Mouse (Mus musculus) brain, adult 10 weeks (tissue): ENCODE data around the gene Sncg. TPM values are rescaled to one million over a fixed set of nuclear protein-coding genes. Genes with fewer than 3 reads are reported as not detected.

Experiments
- polyA plus RNA-seq: library from polyadenylated mRNA; stranded (reverse); fragments of 350-450 nt; fragmentation: Illumina TruSeq; extraction: RNeasy Lipid Tissue Mini Kit (QIAGEN cat#74804); gene quantifications from one replicate; pipeline ENCODE4 v1.2.3, GENCODE M21; 2015; ENCODE audit warnings: low read depth, low replicate concordance

The Sncg gene
- polyA plus RNA-seq, result 30.9 TPM

DNA sequence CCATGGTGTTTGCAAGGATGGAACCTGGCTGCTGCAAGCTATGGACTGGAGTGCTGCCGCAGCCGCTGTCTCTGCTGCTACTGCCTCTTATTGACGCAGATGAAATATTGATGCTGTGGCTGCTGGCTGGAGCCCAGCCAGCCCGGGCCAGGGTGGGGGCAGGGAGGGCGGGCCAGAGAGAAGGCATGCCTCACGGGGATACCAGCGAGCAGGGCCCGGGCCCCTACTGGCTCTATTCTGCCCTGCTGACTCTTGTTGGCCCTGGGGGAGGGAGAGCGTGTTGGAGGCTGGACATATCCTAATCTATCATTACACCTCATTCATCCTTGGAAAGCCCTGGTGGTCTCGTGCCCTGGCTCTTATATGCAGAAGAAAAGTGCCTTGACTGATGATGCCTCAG is at the start of gene Sncg:
Sncg (minus strand) TSS at position 213 of the 400 bp plus-strand sequence.

DNA sequence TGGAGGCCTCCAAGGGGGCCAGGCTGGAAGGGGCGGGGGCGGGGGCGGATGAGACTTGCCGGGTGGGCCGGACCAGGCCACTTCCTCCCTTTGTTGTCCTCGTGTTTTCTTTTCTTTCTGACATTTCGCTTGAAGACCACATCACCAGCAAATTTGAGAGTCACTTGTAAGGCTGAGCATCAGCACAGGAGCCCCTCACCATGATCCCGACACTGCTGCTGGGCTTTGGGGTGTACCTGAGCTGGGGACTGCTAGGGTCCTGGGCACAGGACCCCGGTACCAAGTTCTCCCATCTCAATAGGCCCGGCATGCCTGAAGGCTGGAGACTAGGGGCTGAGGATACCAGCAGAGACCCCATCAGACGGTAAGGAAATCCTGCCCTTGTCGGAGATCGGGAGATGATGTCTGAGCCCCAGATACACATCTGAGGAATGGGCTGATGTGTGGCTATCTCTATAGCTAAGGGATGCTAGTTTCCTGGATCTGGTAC is 871 bp upstream of the Sncg start, which contains the start of gene Mmrn2:
Mmrn2 (plus strand) TSS at position 51 of the 490 bp plus-strand sequence.

DNA sequence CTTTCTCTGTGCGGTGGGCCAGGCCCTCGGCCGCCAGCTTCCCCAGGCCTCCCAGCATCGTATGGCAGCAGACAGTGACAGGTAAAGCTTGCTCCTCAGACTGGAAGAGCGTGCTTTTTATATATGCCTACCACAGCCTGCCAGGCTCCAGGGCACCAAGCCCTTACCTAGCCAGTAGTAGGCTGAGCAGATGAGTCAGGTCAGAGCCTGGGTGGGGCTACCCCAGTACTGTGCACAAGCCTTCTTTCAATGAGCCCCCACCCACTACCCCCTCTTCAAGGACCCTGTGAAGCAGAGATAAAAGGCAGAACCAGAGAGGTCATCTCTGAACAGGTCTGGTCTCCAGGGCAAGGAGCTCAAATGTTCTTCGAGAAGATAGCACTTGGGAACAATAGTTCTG is 19.3 kb downstream of the Sncg start, which contains the start of gene Fam25c:
Fam25c (minus strand) TSS at position 133 of the 400 bp plus-strand sequence.

Other genes with a start within 250 kb of the Sncg start
- gene Npy4r, start 222.3 kb downstream of the Sncg start, polyA plus RNA-seq, result not detected
- 0.83 TPM for gene Gprin2, start 173.1 kb downstream of the Sncg start, polyA plus RNA-seq
- gene Syt15, start 155.2 kb downstream of the Sncg start, polyA plus RNA-seq, result 1.1 TPM
- gene Shld2, start 64.3 kb downstream of the Sncg start, polyA plus RNA-seq, result 5.0 TPM
- gene Glud1, start 64.1 kb downstream of the Sncg start, polyA plus RNA-seq, result 254 TPM
- gene Fam25c, start 19.4 kb downstream of the Sncg start, polyA plus RNA-seq, result not detected
- gene Mmrn2, start 676 bp upstream of the Sncg start, polyA plus RNA-seq, result 2.4 TPM
- gene Bmpr1a, start 128.6 kb upstream of the Sncg start, polyA plus RNA-seq, result 31.0 TPM
- not detected for gene 9230112D13Rik, start 148.0 kb upstream of the Sncg start, polyA plus RNA-seq
- 5.3 TPM for gene Ldb3, start 213.9 kb upstream of the Sncg start, polyA plus RNA-seq
- not detected for gene Opn4, start 225.4 kb upstream of the Sncg start, polyA plus RNA-seq